Mouse (Mus musculus) liver, postnatal 0 days (tissue): ENCODE measurements at regions not wholly inside any gene's neighbourhood (a gene's known extent, or its start where the extent isn't known, plus 50 kb on each side); places are given as distances from the start of the nearest gene placed in this dataset.
"Not testable (repeated sequence)": the region's sequence is repeated elsewhere in the genome, so short reads cannot be mapped to it uniquely, and the experiment has no call there.

Experiments used
- ATAC-seq: fragments of 200-750 bp; cut with Nextera tagmentation; 2 replicates; pipeline ENCODE4 v1.8.0; 2017; ENCODE audit warnings: mild to moderate bottlenecking, moderate library complexity
- DNase-seq: peaks from one replicate; pipeline ENCODE4 v3.0.0-alpha.2; 2016
- H3K27ac ChIP-seq: fragments of 300-500 bp; sonication (generic); 2 replicates; pipeline ENCODE4 v1.5.1; 2014; ENCODE audit warnings: antibody characterized with exemption, moderate library complexity, mild to moderate bottlenecking, low read depth
- H3K27me3 ChIP-seq: fragments of 300-500 bp; sonication (generic); 2 replicates; pipeline ENCODE4 v1.6.1; 2014; ENCODE audit warnings: low read length, control low read depth, mixed read lengths; ENCODE audit not compliant: insufficient read depth
- H3K36me3 ChIP-seq: fragments of 300-500 bp; sonication (generic); replicated peaks from 2 replicates; pipeline ENCODE4 v1.6.1; 2014; ENCODE audit warnings: mild to moderate bottlenecking, control low read depth, low read length, moderate library complexity, mixed read lengths; ENCODE audit not compliant: insufficient read depth
- H3K4me1 ChIP-seq: fragments of 300-500 bp; sonication (generic); 2 replicates; pipeline ENCODE4 v1.6.1; 2014; ENCODE audit warnings: antibody characterized with exemption, mild to moderate bottlenecking, control low read depth; ENCODE audit not compliant: insufficient read depth
- H3K4me2 ChIP-seq: fragments of 300-500 bp; sonication (generic); 2 replicates; pipeline ENCODE4 v1.6.1; 2014; ENCODE audit warnings: low read depth, mild to moderate bottlenecking, low read length, moderate library complexity, mixed read lengths
- H3K4me3 ChIP-seq: fragments of 300-500 bp; sonication (generic); 2 replicates; pipeline ENCODE4 v1.5.1; 2014; ENCODE audit warnings: low read depth, low read length
- H3K9ac ChIP-seq: fragments of 300-500 bp; sonication (generic); replicated peaks from 2 replicates; pipeline ENCODE4 v1.6.1; 2014; ENCODE audit warnings: mild to moderate bottlenecking, moderate library complexity
- H3K9me3 ChIP-seq: fragments of 300-500 bp; sonication (generic); 2 replicates; pipeline ENCODE4 v1.6.1; 2016; ENCODE audit warnings: mild to moderate bottlenecking, control low read depth, low read length, mixed read lengths
- CTCF ChIP-seq: sonication (generic); IDR thresholded peaks from 2 replicates; pipeline ENCODE4 v1.5.1; 2016; ENCODE audit warnings: antibody characterized with exemption, low read depth
- EP300 ChIP-seq: IDR thresholded peaks from 2 replicates; pipeline ENCODE4 v1.6.1; 2016; ENCODE audit warnings: antibody characterized with exemption, low read depth, mild to moderate bottlenecking
- WGBS: fragments of 180-500 bp; shearing (Covaris S2); extraction: QIAGEN DNeasy Blood & Tissue Kit; methylation state at CpG from one replicate; pipeline ENCODE4 v1.1.7; 2014; ENCODE audit not compliant: insufficient replicate concordance; 5-methylcytosine and 5-hydroxymethylcytosine counted together

GRCm38 (mm10) chr4:105844675-105845466 is 55.2 kb downstream of the Gm12728 start:
- ATAC-seq (no peak), DNase-seq (no peak)
- TF ChIP-seq EP300 (no peak), CTCF (no peak)
- H3K27ac ChIP-seq: no peak overlapping the region
- H3K36me3 ChIP-seq: no peaks in the 10 kb centered on the region
- H3K4me2 ChIP-seq: no peak overlapping the region
- 77% methylated on average over 7 of the region's 7 CpGs for WGBS
- H3K4me3 ChIP-seq: no peak overlapping the region
- no peaks in the 10 kb centered on the region for H3K9me3 ChIP-seq
- no peak overlapping the region for H3K9ac ChIP-seq
- no peaks in the 10 kb centered on the region for H3K27me3 ChIP-seq
- H3K4me1 ChIP-seq: no peaks in the 10 kb centered on the region

GRCm38 (mm10) chr4:105845998-105846989 is 56.6 kb downstream of the Gm12728 start:
- ATAC-seq, H3K27ac ChIP-seq: not testable (repeated sequence)

DNA sequence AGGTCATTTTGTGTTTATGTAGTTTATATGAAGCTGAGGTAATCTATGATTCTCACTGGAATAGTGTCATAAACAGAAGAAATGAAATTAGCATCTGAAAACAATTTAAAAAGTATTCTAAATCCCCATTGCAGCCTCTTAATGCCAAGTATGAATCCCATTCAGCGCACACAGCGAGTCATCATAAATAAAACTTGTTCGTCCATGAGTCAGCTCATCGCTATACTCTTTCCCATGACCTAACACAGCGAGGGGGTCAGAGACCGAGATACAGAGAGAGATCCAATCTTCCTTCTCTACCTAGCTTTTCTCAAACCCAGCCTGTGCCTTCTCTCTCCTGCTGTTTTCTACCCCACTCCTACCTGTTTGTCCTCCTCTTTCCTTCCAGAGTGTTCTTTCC is 63.4 kb downstream of the Gm12728 start:
- no peak overlapping the region for H3K4me2 ChIP-seq
- H3K9me3 ChIP-seq: no peaks in the 10 kb centered on the region
- no peak overlapping the region for H3K9ac ChIP-seq
- H3K4me3 ChIP-seq: no peak overlapping the region
- no peaks in the 10 kb centered on the region for H3K4me1 ChIP-seq
- no peak overlapping the region for H3K27ac ChIP-seq
- TF ChIP-seq EP300 (no peak), CTCF (no peak)
- 82% methylated on average over 6 of the region's 6 CpGs for WGBS
- DNase-seq: no peak
- no peaks in the 10 kb centered on the region for H3K36me3 ChIP-seq
- no peak for ATAC-seq
- H3K27me3 ChIP-seq: no peaks in the 10 kb centered on the region

More at GRCm38 (mm10) chr4:105845998-105846989, 56.6 kb downstream of the Gm12728 start:
- H3K4me3 ChIP-seq, DNase-seq, H3K27me3 ChIP-seq, H3K9me3 ChIP-seq, H3K36me3 ChIP-seq, H3K9ac ChIP-seq, H3K4me1 ChIP-seq, H3K4me2 ChIP-seq: not testable (repeated sequence)
- WGBS: 78% methylated on average over 3 of the region's 3 CpGs

GRCm38 (mm10) chr4:105859052-105859864 is 69.6 kb downstream of the Gm12728 start:
- Histone ChIP-seq H3K4me1 (no peaks in the 10 kb centered on the region), H3K4me2 (no peak overlapping the region), H3K4me3 (no peak overlapping the region), H3K27me3 (no peaks in the 10 kb centered on the region), H3K36me3 (no peaks in the 10 kb centered on the region), H3K27ac (no peak overlapping the region), H3K9ac (no peak overlapping the region), H3K9me3 (no peaks in the 10 kb centered on the region; the same call in 1 of the 2 replicates)
- TF ChIP-seq CTCF: no peak
- TF ChIP-seq EP300: no peak
- no peak for DNase-seq
- 59% methylated on average over 15 of the region's 15 CpGs for WGBS
- no peak for ATAC-seq

DNA sequence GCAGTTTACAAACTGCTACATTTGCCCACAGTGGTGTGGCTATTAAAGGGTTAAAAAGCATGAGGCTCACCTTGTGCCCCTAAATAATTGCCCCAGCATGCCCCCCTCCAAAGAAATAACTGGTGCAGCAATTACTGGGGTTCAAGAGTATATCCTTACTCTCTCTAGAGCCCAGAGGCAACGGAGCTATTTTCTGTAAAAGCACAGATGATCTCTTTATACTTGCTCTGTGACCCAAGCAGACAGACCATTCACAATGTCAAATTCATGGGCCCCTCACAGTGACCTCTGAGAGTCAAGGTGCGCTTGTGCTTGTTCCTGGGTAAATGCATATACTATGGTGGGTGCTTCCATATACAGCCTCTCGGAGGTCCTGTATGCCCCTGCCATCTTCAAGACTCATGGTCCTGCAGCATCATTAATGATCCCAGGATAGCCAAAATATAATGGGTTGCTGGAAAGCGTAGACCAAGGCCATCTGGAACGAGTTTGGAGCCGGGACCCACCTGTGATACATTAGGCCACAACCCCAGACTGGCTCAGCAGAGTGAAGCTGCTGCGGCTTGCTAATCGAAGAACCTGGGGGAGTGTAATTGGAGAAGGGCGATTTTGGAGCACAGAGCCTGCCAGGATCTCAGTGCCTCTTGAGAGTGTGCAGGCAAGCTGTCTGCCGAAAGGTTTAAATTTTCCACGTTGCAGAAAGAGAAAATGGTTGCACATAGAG is 71.4 kb downstream of the Gm12728 start:
- DNase-seq: no peak
- WGBS: 77% methylated on average over 11 of the region's 11 CpGs
- Histone ChIP-seq H3K9me3 (no peaks in the 10 kb centered on the region; the same call in 1 of the 2 replicates), H3K36me3 (no peaks in the 10 kb centered on the region), H3K4me1 (no peaks in the 10 kb centered on the region), H3K4me3 (no peak overlapping the region), H3K27ac (no peak overlapping the region), H3K27me3 (no peaks in the 10 kb centered on the region), H3K4me2 (no peak overlapping the region), H3K9ac (no peak overlapping the region)
- no peak for ATAC-seq
- TF ChIP-seq EP300 (no peak), CTCF (no peak)
